Mouse (Mus musculus) fat pad, adult 2 months (tissue): Measurements from ENCODE around the gene Pus3.
A peak's percentile ranks its signal among the peaks of the same experiment; 100 is the strongest.

Experiments
- DNase-seq: peaks from one replicate; pipeline ENCODE4 v3.0.0-alpha.2; 2011; ENCODE audit warnings: low read depth, low spot score; ENCODE audit errors: extremely low read depth

Pus3 gene

DNA sequence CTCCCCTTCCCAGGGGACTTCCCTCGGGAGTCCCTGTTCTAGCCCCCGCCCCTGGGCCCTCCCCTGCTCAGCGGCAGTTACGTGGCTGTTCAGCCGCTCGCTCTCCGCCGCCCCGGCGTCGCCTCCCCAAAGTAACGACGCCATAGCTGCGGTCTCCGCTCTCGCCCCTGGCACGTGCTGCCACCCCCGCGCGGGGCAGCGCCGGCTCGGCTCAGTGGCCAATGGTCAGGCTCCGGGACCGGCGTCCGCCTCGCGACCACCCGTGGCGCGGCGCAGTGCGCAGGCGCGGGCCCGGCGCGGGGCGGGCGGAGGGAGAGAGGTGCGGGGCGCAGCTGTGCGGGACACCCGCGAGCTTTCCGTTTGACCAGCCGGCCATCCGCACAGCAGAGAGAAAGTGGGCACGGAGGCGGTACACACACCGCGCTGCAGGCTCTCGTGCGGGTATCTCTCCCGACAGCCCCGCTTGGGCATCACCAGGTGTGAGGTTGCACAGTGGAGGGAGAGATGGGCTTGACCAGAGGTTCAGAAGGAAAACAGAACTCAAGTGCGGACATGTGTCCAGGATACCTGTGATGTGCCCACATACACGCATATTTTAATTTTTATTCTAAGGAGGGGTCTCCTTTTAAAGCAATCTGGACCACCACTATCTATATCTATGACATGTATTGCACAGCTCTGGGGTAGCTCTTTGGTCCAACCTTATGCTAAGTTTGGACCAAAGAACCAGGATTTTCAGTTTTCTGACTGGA lies at the start of gene Pus3, which contains the start of gene Ddx25:
TSS of gene Pus3 (plus strand) at position 339 of the 752 bp plus-strand sequence.
TSS of gene Ddx25 (minus strand) at position 272 of the 752 bp plus-strand sequence.
- DNase-seq, result no peak

DNA sequence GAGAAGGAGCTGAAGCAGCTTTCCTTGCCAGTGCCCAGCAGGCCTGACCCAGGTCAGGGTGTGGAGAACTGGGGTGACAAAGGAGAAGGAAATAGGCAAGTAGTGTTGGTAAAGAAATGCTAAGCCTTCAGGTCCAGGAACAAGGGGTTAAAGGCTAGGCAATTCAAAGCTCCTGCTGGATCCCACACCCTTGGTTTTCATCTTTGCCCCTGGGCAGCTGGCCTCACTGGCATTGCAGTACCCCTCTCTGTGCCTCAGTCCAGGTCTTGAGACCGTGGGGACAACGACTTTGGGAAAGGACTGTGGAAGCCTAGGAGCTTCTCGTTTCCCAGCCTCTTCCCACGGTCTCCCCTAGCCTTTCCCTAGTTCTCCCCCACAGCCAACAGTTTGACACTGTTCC lies 44.5 kb upstream of the Pus3 start:
- no peak for DNase-seq

DNA sequence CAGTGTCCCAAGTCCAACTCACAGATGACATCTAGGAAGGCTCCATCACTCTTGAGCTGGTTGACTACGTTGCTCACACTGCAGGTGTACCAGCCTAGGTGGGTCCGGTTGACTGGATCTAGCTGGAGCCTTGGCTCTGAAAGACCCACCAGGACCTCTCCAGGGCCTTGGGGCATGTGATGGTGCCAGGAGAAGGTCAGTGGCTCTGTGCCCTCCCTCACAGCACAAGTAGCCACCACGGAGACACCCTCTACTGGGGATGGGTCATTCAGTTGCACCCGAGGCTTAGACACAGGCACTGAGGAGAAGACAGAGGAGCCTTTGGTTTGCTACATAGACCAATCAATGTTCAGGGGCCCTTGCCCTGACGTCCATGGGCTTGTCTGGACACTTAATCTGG lies 42.2 kb upstream of the Pus3 start:
- no peak for DNase-seq

DNA sequence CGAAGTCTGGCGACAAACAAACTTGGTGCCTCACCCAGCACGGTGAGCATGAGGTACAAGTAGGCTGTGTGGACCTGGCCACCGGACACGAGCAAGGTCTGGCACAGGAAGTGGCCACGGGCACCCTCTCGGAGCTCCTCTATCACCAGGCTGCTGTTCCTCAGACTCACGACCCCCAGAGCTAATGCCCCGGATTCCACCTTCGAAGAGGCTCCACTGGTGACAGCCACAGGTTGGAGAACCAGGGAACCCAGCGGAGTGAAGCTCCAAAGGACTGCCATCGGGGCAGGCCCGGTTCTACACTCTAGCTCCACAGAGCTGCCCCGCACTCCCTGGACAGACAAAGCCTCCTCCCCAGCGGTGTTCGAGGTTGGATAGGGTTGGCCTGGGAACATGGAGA lies 41.7 kb upstream of the Pus3 start:
- DNase-seq, result no peak

DNA sequence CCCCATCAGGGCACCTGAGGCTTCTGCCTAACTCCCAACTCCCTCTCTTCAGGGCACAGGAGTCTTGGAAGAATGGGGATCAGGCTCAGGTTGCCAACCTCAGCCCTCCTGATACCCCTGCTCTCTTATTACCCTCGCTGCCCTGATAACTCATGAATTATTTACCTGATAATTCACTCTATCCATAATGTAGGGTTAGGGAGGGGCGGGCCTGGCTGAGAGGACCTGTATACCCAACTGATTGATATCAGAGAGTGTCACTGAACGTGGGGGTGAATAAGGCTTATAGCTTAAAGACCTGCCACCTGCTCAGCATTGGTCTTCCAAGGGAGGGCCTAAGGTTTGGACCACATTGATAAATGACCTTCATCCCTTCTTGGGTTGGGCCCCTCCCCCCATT lies 40.2 kb upstream of the Pus3 start, which contains the start of gene Gm1113:
TSS of gene Gm1113 (minus strand) at position 101 of the 400 bp plus-strand sequence.
- no peak for DNase-seq

DNA sequence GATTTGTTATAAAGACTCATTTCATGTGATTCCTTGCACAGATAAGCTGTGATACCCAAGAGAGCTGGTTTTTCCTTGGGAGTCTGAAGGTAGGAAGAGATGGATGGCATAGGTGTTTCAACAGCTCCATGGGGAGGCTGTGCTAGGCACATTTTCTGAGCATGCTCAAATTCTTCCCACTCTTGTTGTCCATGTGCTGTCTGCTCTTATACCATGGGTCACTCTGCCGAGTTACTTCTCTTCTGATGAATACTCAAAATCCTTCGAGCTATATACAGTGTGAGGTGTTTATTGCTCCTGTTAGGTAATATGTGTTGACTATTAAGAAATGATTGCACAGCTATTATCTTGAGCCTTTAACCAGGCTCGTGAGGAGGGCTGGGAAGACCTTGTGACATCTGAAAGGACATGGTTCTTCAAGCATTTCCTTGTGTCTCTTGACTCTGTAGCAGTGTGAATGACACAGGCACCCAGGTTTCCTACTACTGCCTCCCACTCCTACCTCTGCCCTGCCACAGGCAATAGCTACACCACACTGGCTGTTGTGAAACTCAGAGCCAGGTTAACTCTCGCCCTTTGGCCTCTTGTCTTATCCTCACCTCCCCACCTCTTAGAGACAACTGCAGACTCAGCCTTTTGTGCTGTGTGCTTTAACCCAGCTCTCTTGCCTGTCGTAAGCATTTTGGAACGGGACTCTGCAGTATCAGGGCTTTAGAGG lies 37.6 kb upstream of the Pus3 start:
- no peak for DNase-seq

DNA sequence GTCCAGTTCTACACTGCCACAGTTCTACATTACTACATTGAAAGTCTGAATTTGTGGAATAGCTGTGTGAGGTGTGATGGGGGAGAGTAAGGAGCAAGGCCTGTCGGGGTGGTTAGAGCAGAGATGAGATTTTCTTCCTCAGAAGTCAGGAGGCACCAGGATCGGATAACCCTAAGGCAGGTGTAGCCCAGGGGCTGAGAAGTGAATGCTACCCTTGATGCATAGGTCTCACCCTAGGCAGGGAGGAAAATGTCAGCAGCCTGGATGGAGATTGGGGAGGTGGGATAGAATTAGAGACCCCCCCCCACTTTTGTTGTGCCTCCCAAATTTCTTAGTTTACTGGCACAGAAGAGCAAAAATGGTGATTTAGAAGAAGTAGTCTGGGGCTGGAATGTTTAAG lies 36.2 kb upstream of the Pus3 start:
- DNase-seq, result no peak

DNA sequence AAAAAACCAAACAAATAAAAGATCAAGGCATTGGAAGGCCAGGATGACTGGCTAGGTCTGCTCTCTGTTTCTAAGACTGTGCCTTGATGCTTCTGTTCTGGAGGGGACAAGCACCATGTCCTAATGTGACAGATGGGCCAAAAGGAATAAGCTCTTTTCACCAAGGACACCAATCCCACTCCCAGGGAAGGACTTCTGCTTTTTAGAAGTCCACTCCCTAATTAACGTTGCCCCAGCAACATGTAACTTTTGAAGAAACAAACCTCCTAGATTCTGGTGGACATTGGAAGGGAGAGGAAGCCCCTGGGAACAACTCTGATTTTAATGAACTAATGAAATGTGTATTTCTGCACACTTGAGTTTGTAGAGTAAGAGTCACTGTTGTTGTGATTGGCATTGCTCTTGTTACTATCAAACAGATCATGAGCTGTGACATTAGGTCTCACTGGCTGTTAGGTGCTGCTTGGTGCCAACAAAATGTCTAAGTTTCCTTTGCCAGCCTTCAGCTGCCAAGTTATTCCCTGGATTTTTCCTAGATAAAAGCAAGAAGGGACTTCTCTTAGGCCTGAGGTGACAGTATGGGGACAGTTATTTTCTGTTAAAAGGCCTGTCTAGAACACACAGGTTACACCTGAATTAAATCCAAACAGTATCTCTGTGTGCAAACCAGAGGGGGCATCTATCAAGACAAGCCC lies 35.4 kb upstream of the Pus3 start:
- peak; percentile 88 for DNase-seq

DNA sequence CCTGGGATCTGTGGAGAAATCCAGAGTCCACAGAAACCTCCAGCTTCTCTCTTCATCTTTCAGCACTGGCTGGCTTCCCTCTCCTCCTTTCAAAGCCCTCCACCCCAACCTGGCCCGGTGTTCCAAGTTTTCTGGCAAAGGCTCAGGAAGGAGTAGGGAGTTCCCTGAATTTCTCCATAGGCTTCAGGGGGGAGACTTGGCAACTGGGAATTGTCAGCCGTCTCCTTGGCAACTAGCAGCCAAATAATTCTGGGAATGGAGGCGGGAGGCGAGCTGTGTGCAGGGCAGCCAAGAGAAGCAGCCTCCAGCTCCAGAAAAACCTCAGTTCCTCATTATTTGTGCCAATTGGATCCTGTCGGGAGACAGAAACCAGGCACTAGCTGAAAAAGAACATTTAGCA lies 34.9 kb upstream of the Pus3 start:
- peak; percentile 73 for DNase-seq

DNA sequence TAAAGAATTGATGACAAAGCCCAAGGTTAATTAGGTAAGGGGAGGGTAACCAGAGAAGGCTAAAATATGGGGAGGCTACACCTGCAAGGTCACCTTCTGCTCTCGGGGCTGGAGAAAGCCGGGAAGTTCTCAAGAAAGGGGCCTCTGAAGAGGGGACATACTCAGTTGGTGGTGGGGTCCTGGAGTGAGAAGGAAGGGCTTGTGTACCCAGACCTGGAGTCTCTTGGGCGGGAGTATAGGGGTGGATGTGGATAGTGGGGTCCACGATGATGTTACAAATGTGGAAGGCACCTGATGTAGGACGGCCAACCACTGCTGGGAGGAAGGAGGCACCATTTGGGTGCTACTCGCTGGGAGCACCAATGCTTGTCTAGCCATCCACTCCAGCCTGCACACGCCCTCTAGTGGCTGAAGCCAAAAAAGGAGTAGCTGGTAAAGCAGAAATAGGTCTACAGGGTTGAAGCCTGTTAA lies 34.4 kb upstream of the Pus3 start:
- DNase-seq, result no peak

DNA sequence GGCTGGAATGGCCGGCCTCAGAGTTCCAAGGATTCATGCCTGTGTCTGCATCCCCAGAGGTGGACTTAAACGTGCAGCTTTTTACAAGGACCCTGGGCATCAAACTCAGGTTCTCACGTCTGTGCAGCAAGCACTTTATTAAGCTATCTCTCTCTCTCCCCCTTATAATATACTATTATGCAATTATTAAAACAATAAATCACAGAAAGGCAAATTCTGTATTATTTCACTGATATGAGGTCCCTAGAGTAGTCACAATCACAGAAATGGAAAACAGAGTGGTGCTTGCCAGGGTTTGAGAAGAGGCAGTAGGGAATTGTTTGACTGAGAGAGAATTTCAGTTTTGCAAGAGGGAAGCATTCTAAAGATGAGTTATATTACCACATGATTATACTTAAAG lies 29.3 kb upstream of the Pus3 start:
- DNase-seq, result no peak

DNA sequence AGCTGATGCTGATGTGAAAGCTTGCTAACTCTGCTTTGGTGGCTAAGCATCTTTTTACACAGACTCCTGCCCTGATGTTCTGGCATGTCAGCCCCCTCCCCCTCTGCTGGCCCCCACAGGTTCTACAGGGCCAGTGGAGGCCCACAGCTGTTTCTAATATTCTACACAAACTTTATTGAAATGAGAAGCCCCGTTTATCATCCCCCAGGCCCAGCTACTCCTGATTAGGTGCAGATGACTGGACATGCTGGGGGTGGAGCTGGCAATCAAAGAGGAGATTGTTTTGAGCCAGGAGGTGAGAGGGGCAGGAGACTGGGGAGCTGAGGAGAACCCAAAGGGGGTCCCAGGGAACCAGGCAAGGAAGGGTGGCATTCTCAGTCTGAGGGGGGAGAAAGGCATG lies 28.6 kb upstream of the Pus3 start:
- DNase-seq, result no peak

DNA sequence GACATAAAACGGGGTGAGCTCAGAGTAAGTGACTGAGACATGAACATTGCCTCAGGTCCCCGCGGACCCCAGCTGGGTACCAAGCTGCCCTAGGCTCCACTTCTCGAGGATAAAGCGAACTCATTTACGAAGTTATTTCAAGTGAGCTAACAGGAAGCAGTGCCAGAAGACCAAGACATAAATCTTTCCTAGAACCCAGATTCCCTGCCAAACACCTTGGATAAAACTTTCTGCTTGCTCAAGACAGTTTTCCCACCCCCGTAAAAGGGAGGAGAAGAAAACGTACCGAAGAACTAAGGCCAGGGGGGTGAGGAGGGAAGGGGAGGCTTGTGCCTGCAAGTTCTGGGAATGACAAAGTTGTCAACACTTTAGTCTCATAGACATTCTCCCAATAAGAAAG lies 25.1 kb upstream of the Pus3 start:
- peak; percentile 86 for DNase-seq

DNA sequence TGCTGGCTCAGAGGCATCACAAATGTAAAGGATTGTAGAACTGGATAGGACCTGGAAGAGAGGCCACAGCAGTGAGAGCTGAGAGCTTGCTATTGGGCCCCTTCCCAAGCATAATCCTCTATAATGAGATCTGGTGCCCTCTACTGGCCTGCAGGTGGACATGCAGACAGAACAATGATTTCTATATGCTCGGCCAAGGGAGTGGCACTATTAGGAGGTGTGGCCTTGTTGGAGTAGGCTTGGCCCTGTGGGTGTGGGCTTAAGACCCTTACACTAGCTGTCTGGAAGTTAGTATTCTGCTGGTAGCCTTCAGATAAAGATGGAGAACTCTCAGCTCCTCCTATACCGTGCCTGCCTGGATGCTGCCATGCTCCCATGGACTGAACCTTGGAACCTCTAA lies 23.3 kb upstream of the Pus3 start:
- DNase-seq, result no peak

DNA sequence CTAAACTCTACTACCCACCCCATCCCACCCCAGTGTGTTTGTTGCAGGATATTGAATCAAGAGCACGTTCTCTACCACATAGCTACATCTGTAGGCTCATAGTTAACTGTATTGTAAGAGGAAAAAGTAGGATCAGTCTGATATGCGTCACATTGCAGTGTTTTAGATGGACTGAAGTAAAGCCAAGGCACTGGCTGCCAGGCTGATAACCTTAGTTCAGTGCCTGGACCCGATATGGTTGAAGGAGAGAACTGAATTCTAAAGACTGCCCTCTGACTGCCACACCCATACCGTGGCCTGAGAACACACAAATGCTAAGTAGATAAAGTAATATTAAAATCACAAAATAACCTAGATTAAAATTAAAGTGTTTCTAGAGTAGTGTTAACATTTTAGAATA lies 22.5 kb upstream of the Pus3 start:
- DNase-seq, result no peak

DNA sequence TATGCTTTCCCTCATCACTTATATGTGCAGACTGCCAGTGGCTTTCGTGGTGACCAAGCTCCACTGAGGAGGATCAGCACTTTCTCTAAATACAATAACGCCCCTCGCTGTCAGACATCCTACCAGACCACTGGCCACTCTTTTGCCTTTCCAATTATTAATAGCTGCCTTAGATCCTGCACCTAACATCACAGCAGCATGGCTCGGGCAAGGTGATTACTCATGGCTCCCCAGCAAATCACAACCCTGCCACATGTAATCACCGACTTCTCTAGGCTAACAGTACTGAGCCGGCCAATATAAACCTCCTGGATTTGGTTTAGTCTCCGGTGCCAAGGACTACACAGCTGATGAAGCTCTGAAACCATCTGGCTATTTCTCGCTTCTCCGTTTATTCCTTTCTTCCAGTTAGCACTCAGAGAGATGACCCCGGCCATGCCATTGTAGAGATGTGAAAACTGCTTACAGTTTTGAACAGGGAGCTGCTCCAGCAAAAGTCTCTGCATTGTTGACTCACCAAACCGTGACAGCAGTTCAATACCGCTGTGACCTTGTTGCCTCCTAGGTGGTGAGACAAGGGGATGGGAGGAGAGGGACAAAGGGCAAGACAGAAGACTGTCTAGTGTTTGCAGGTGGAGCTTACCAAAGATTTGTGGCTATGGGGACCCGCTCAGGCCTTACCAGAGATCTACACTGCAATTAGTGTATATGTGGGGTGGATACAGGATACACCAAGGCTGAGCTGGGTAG lies 19.2 kb upstream of the Pus3 start:
- DNase-seq, result no peak

DNA sequence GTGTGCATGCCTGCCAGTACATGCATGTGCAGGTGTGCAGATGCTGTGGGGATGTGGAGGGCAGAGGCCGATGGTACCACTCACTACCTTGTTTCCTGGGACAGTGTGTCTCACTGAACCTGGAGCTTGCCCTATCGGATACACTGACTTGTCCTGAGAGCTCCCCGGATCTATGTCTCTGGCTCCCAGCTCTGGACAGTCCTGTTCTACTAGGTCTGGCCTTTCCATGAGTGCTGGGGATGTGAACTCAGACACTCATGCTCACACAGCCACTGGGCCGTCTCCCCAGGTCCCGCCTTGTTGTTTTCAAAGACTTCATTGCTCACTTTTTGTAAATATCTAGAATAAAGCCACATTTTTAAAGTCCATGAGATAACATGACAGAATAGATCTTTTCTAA lies 17.4 kb upstream of the Pus3 start:
- no peak for DNase-seq

DNA sequence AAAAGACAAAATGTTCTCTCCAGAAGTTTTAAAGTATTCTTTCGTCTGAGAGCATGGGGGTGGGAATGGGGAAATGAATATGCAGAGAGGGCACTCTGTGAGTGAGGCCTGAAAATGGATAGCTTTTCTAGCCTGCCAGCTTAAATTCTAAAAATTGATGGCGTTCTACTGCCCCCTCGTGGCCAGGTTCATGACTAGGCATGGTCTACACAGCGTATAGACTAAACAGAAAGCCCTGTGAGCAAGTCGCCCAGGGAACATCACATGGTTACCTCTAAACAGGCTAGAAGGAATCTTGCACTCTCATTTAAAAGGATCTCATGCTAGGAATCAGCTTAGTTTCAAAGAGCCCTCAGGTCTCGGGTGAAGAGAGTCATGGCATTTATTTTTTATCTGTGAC lies 16.9 kb upstream of the Pus3 start:
- no peak for DNase-seq

DNA sequence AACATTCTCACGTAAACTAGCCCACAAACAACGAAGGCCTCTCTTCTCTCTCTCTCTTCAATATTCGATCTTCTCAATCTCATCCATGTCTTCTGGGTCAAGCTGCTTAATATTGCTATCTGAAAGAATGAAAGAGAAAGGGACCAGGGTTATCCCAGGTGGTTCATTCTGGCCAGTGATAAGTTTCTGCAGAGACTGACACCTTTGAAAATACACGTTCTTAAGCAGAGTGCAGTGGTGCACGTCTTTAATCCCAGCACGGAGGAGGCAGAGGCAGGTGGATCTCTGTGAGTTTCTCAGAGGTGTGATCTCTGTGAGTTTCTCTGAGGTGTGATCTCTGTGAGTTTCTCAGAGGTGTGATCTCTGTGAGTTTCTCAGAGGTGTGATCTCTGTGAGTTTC lies 16.5 kb upstream of the Pus3 start:
- no peak for DNase-seq

DNA sequence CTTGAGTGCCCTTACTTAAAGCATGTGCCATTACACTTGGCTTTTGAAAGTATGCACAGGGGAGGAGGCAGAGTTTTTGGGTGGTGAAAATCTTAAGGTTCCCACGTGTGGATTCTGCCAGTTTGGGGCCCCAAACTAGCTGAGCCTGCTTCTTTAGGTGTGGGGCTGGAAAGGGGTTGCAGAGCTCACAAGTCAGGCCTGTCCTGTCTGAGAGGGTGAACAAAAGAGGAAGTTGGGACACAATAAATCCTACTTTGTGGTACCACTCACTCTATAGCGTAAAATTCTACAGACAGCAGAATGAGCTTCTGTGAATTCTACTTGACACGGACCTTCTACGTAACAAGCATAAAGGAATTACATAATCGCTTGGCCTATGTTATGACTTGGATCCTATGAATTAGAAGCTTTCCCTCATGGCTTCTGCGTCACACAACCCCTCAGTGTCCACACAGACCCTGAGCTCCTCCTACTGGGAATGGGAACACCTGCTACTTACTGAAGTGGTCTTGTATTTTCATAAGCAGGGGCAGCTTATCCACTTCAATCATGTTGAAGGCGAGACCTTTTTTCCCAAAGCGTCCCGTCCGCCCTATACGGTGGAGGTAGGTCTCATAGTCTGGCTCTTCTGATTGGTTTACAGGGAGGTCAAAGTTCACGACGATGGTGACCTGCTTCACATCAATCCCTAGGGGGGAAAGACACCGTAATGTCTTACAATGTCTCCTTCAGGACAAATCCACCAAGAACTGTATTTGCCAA lies 15.1 kb upstream of the Pus3 start:
- no peak for DNase-seq
